Mouse (Mus musculus) midbrain, embryonic 10.5 days (tissue): ENCODE data around the gene Opcml. TPM values are rescaled to one million over a fixed set of nuclear protein-coding genes. Genes with fewer than 3 reads are reported as not detected.

Source experiments
- DNase-seq: peaks from one replicate; pipeline ENCODE4 v3.0.0-alpha.2; 2017; ENCODE audit warnings: low spot score
- H3K27ac ChIP-seq: fragments of 300-500 bp; sonication (generic); replicated peaks from 2 replicates; pipeline ENCODE4 v1.5.1; 2016; ENCODE audit warnings: mild to moderate bottlenecking
- H3K27me3 ChIP-seq: fragments of 300-500 bp; sonication (generic); 2 replicates; pipeline ENCODE4 v1.6.1; 2016; ENCODE audit warnings: low read depth, mild to moderate bottlenecking; ENCODE audit not compliant: poor library complexity, severe bottlenecking
- H3K36me3 ChIP-seq: fragments of 300-500 bp; sonication (generic); 2 replicates; pipeline ENCODE4 v1.6.1; 2016; ENCODE audit warnings: mild to moderate bottlenecking, moderate library complexity
- H3K4me1 ChIP-seq: fragments of 300-500 bp; sonication (generic); 2 replicates; pipeline ENCODE4 v1.6.1; 2016
- H3K4me3 ChIP-seq: fragments of 300-500 bp; sonication (generic); 2 replicates; pipeline ENCODE4 v1.5.1; 2016; ENCODE audit warnings: mild to moderate bottlenecking, moderate library complexity
- H3K9me3 ChIP-seq: fragments of 300-500 bp; sonication (generic); replicated peaks from 2 replicates; pipeline ENCODE4 v1.6.1; 2016; ENCODE audit warnings: mild to moderate bottlenecking
- WGBS: fragments of 180-500 bp; shearing (Covaris S2); methylation state at CpG from one replicate; pipeline ENCODE4 v1.1.7; 2016; 5-methylcytosine and 5-hydroxymethylcytosine counted together
- polyA plus RNA-seq: library from polyadenylated mRNA; unstranded; fragments of >200 nt; fragmentation: Nextera tagmentation; extraction: Ambion mirVana; gene quantifications from 2 replicates; pipeline ENCODE4 v1.2.1, GENCODE M21; 2016

The Opcml gene
- polyA plus RNA-seq, 1 experiment from 2014 or later = 2.0 TPM

GRCm38 (mm10) chr9:28457982-28458770 is 667.6 kb downstream of the Opcml start:
- no peaks in the 10 kb centered on the region for H3K9me3 ChIP-seq

GRCm38 (mm10) chr9:28463622-28464021 is 673.0 kb downstream of the Opcml start:
- Histone ChIP-seq H3K27ac (no peak overlapping the region), H3K27me3 (no peaks in the 10 kb centered on the region), H3K9me3 (no peaks in the 10 kb centered on the region), H3K4me1 (0 out of 2 replicates have a peak, but pooled peaks cover 3% of the 10 kb centered on the region), H3K36me3 (no peaks in the 10 kb centered on the region), H3K4me3 (no peak overlapping the region)
- 92% methylated on average over 6 of the region's 6 CpGs for WGBS
- DNase-seq = no peak

More at GRCm38 (mm10) chr9:28457982-28458770, 667.6 kb downstream of the Opcml start:
- DNase-seq = no peak
- no peaks in the 10 kb centered on the region for H3K4me1 ChIP-seq
- no peak overlapping the region for H3K27ac ChIP-seq
- WGBS = 78% methylated on average over 7 of the region's 7 CpGs
- H3K4me3 ChIP-seq = no peak overlapping the region
- no peaks in the 10 kb centered on the region for H3K27me3 ChIP-seq
- H3K36me3 ChIP-seq = no peaks in the 10 kb centered on the region

- Histone ChIP-seq H3K4me1 (peaks cover 11% of the 10 kb centered on the region), H3K4me3 (no peak overlapping the region), H3K36me3 (no peaks in the 10 kb centered on the region), H3K9me3 (no peaks in the 10 kb centered on the region), H3K27ac (no peak overlapping the region), H3K27me3 (no peaks in the 10 kb centered on the region)
- no peak for DNase-seq
- 91% methylated on average over 6 of the region's 6 CpGs for WGBS
Observed at GRCm38 (mm10) chr9:28469419-28469818, 678.8 kb downstream of the Opcml start.

- DNase-seq = no peak
- 54% methylated on average over 4 of the region's 4 CpGs for WGBS
Observed at GRCm38 (mm10) chr9:28471501-28471900, 680.9 kb downstream of the Opcml start.

GRCm38 (mm10) chr9:28474586-28474985 is 684.0 kb downstream of the Opcml start:
- H3K4me3 ChIP-seq = no peak overlapping the region
- no peaks in the 10 kb centered on the region for H3K9me3 ChIP-seq
- no peak overlapping the region for H3K27ac ChIP-seq
- DNase-seq = no peak
- WGBS = 93% methylated on average over 6 of the region's 6 CpGs
- H3K4me1 ChIP-seq = peaks cover 8% of the 10 kb centered on the region
- H3K36me3 ChIP-seq = no peaks in the 10 kb centered on the region
- H3K27me3 ChIP-seq = no peaks in the 10 kb centered on the region

More at GRCm38 (mm10) chr9:28471501-28471900, 680.9 kb downstream of the Opcml start:
- Histone ChIP-seq H3K36me3 (no peaks in the 10 kb centered on the region), H3K27me3 (no peaks in the 10 kb centered on the region), H3K4me1 (peaks cover 8% of the 10 kb centered on the region), H3K27ac (no peak overlapping the region), H3K4me3 (no peak overlapping the region), H3K9me3 (no peaks in the 10 kb centered on the region)

- no peaks in the 10 kb centered on the region for H3K36me3 ChIP-seq
- DNase-seq = no peak
- H3K9me3 ChIP-seq = no peaks in the 10 kb centered on the region
- H3K27ac ChIP-seq = no peak overlapping the region
- H3K4me3 ChIP-seq = no peak overlapping the region
- H3K27me3 ChIP-seq = no peaks in the 10 kb centered on the region
- no peaks in the 10 kb centered on the region for H3K4me1 ChIP-seq
- WGBS = 74% methylated on average over 4 of the region's 4 CpGs
Observed at GRCm38 (mm10) chr9:28481261-28481660, 690.7 kb downstream of the Opcml start.

GRCm38 (mm10) chr9:28488499-28488898 is 697.9 kb downstream of the Opcml start:
- Histone ChIP-seq H3K9me3 (no peaks in the 10 kb centered on the region), H3K27ac (no peak overlapping the region), H3K4me3 (no peak overlapping the region), H3K4me1 (no peaks in the 10 kb centered on the region), H3K27me3 (no peaks in the 10 kb centered on the region), H3K36me3 (no peaks in the 10 kb centered on the region)
- DNase-seq = no peak
- WGBS = 86% methylated on average over 2 of the region's 2 CpGs

GRCm38 (mm10) chr9:28489828-28490227 is 699.3 kb downstream of the Opcml start:
- Histone ChIP-seq H3K36me3 (no peaks in the 10 kb centered on the region), H3K4me3 (no peak overlapping the region), H3K9me3 (no peaks in the 10 kb centered on the region), H3K27me3 (no peaks in the 10 kb centered on the region), H3K27ac (no peak overlapping the region), H3K4me1 (no peaks in the 10 kb centered on the region)
- 81% methylated on average over 4 of the region's 4 CpGs for WGBS
- DNase-seq = no peak

GRCm38 (mm10) chr9:28490410-28490809 is 699.8 kb downstream of the Opcml start:
- no peak for DNase-seq
- Histone ChIP-seq H3K36me3 (no peaks in the 10 kb centered on the region), H3K27me3 (no peaks in the 10 kb centered on the region), H3K9me3 (no peaks in the 10 kb centered on the region), H3K4me3 (no peak overlapping the region), H3K27ac (no peak overlapping the region), H3K4me1 (no peaks in the 10 kb centered on the region)
- WGBS = 93% methylated on average over 3 of the region's 3 CpGs

GRCm38 (mm10) chr9:28499841-28500794 is 709.5 kb downstream of the Opcml start:
- Histone ChIP-seq H3K4me3 (no peak overlapping the region), H3K4me1 (no peaks in the 10 kb centered on the region), H3K36me3 (no peaks in the 10 kb centered on the region), H3K27ac (no peak overlapping the region), H3K9me3 (no peaks in the 10 kb centered on the region), H3K27me3 (no peaks in the 10 kb centered on the region)
- WGBS = 77% methylated on average over 12 of the region's 12 CpGs
- no peak for DNase-seq

GRCm38 (mm10) chr9:28513905-28514304 is 723.3 kb downstream of the Opcml start:
- Histone ChIP-seq H3K4me1 (no peaks in the 10 kb centered on the region), H3K27ac (no peak overlapping the region), H3K4me3 (no peak overlapping the region), H3K36me3 (no peaks in the 10 kb centered on the region), H3K27me3 (no peaks in the 10 kb centered on the region), H3K9me3 (no peaks in the 10 kb centered on the region)
- DNase-seq = no peak
- WGBS = 91% methylated on average over 3 of the region's 3 CpGs

GRCm38 (mm10) chr9:28533191-28533590 is 742.6 kb downstream of the Opcml start:
- H3K4me1 ChIP-seq = 0 out of 2 replicates have a peak, but pooled peaks cover 5% of the 10 kb centered on the region
- no peak overlapping the region for H3K4me3 ChIP-seq
- no peaks in the 10 kb centered on the region for H3K27me3 ChIP-seq
- DNase-seq = no peak
- no peaks in the 10 kb centered on the region for H3K36me3 ChIP-seq
- WGBS = 79% methylated on average over 1 of the region's 1 CpGs
- H3K9me3 ChIP-seq = no peaks in the 10 kb centered on the region
- no peak overlapping the region for H3K27ac ChIP-seq
